Mouse (Mus musculus) limb, embryonic 10.5 days (tissue): ENCODE data around the gene Tmem132d. TPM values are rescaled to one million over a fixed set of nuclear protein-coding genes. Genes with fewer than 3 reads are reported as not detected.
A peak's percentile ranks its signal among the peaks of the same experiment; 100 is the strongest.

ENCODE experiments used
- DNase-seq: peaks from one replicate; pipeline ENCODE4 v3.0.0-alpha.2; 2017; ENCODE audit warnings: low spot score
- H3K27ac ChIP-seq: fragments of 300-500 bp; sonication (generic); 2 replicates; pipeline ENCODE4 v1.5.1; 2016; ENCODE audit warnings: mild to moderate bottlenecking
- H3K27me3 ChIP-seq: fragments of 300-500 bp; sonication (generic); 2 replicates; pipeline ENCODE4 v1.6.1; 2016; ENCODE audit warnings: low read depth, mild to moderate bottlenecking; ENCODE audit not compliant: poor library complexity, severe bottlenecking
- H3K36me3 ChIP-seq: fragments of 300-500 bp; sonication (generic); 2 replicates; pipeline ENCODE4 v1.6.1; 2016; ENCODE audit warnings: mild to moderate bottlenecking, moderate library complexity
- H3K4me1 ChIP-seq: fragments of 300-500 bp; sonication (generic); 2 replicates; pipeline ENCODE4 v1.6.1; 2016
- H3K4me3 ChIP-seq: fragments of 300-500 bp; sonication (generic); 2 replicates; pipeline ENCODE4 v1.5.1; 2016; ENCODE audit warnings: mild to moderate bottlenecking, moderate library complexity
- H3K9me3 ChIP-seq: fragments of 300-500 bp; sonication (generic); replicated peaks from 2 replicates; pipeline ENCODE4 v1.6.1; 2016; ENCODE audit warnings: mild to moderate bottlenecking
- WGBS: fragments of 180-500 bp; shearing (Covaris S2); methylation state at CpG from one replicate; pipeline ENCODE4 v1.1.7; 2016; 5-methylcytosine and 5-hydroxymethylcytosine counted together
- polyA plus RNA-seq: library from polyadenylated mRNA; unstranded; fragments of >200 nt; fragmentation: Nextera tagmentation; extraction: Ambion mirVana; gene quantifications from 2 replicates; pipeline ENCODE4 v1.2.1, GENCODE M21; 2016

Tmem132d gene
- polyA plus RNA-seq, 1 experiment from 2014 or later, result 1.2 TPM

- no peaks in the 10 kb centered on the region for H3K27me3 ChIP-seq
- H3K9me3 ChIP-seq, result no peaks in the 10 kb centered on the region
- no peak for DNase-seq
- no peak overlapping the region for H3K4me3 ChIP-seq
- H3K27ac ChIP-seq, result no peak overlapping the region
- H3K4me1 ChIP-seq, result peaks cover 2% of the 10 kb centered on the region
- WGBS, result 95% methylated on average over 6 of the region's 6 CpGs
- H3K36me3 ChIP-seq, result no peaks in the 10 kb centered on the region
Measured at GRCm38 (mm10) chr5:128267366-128267765, 165.5 kb downstream of the Tmem132d start.

- peaks cover 28% of the 10 kb centered on the region for H3K4me1 ChIP-seq
- H3K36me3 ChIP-seq, result no peaks in the 10 kb centered on the region
- no peaks in the 10 kb centered on the region for H3K9me3 ChIP-seq
- 16% methylated on average over 4 of the region's 4 CpGs for WGBS
- H3K27ac ChIP-seq, result 0 out of 2 replicates have a peak overlapping the region, but pooled peaks have one; percentile 33
- peak; percentile 75 for DNase-seq
- no peaks in the 10 kb centered on the region for H3K27me3 ChIP-seq
- H3K4me3 ChIP-seq, result no peak overlapping the region
Measured at GRCm38 (mm10) chr5:128244219-128244618, 188.7 kb downstream of the Tmem132d start.

- DNase-seq, result peak; percentile 52
- Histone ChIP-seq H3K27me3 (no peaks in the 10 kb centered on the region), H3K4me1 (peaks cover 29% of the 10 kb centered on the region), H3K9me3 (no peaks in the 10 kb centered on the region), H3K4me3 (no peak overlapping the region), H3K36me3 (no peaks in the 10 kb centered on the region), H3K27ac (peak overlapping the region; percentile 60)
- WGBS, result 47% methylated on average over 9 of the region's 9 CpGs
Measured at GRCm38 (mm10) chr5:128236638-128237335, 196.1 kb downstream of the Tmem132d start.

GRCm38 (mm10) chr5:128235611-128236010, 197.3 kb downstream of the Tmem132d start:
- 85% methylated on average over 1 of the region's 1 CpGs for WGBS

GRCm38 (mm10) chr5:128233101-128233500, 199.8 kb downstream of the Tmem132d start:
- no peak for DNase-seq
- Histone ChIP-seq H3K9me3 (no peaks in the 10 kb centered on the region), H3K4me1 (peaks cover 23% of the 10 kb centered on the region), H3K27me3 (no peaks in the 10 kb centered on the region), H3K27ac (no peak overlapping the region; the same call in 1 of the 2 replicates), H3K4me3 (no peak overlapping the region), H3K36me3 (no peaks in the 10 kb centered on the region)

More at GRCm38 (mm10) chr5:128235611-128236010, 197.3 kb downstream of the Tmem132d start:
- Histone ChIP-seq H3K27me3 (no peaks in the 10 kb centered on the region), H3K9me3 (no peaks in the 10 kb centered on the region), H3K4me3 (no peak overlapping the region), H3K36me3 (no peaks in the 10 kb centered on the region), H3K4me1 (peaks cover 29% of the 10 kb centered on the region), H3K27ac (peak overlapping the region; percentile 60; the same call in 1 of the 2 replicates)
- no peak for DNase-seq

GRCm38 (mm10) chr5:128218281-128218680, 214.6 kb downstream of the Tmem132d start:
- H3K36me3 ChIP-seq, result no peaks in the 10 kb centered on the region
- H3K27me3 ChIP-seq, result no peaks in the 10 kb centered on the region
- no peak overlapping the region for H3K27ac ChIP-seq
- no peaks in the 10 kb centered on the region for H3K4me1 ChIP-seq
- no peak overlapping the region for H3K4me3 ChIP-seq
- no peaks in the 10 kb centered on the region for H3K9me3 ChIP-seq
- DNase-seq, result no peak

- no peak for DNase-seq
- H3K36me3 ChIP-seq, result no peaks in the 10 kb centered on the region
- 0 out of 2 replicates have a peak, but pooled peaks cover 2% of the 10 kb centered on the region for H3K4me1 ChIP-seq
- H3K27ac ChIP-seq, result no peak overlapping the region
- no peak overlapping the region for H3K4me3 ChIP-seq
- H3K9me3 ChIP-seq, result no peaks in the 10 kb centered on the region
- WGBS, result 91% methylated on average over 5 of the region's 5 CpGs
- no peaks in the 10 kb centered on the region for H3K27me3 ChIP-seq
Measured at GRCm38 (mm10) chr5:128211125-128211524, 221.8 kb downstream of the Tmem132d start.

- DNase-seq, result no peak
- Histone ChIP-seq H3K4me3 (no peak overlapping the region), H3K27ac (no peak overlapping the region), H3K4me1 (peaks cover 17% of the 10 kb centered on the region), H3K27me3 (no peaks in the 10 kb centered on the region), H3K36me3 (no peaks in the 10 kb centered on the region), H3K9me3 (no peaks in the 10 kb centered on the region)
- WGBS, result 53% methylated on average over 2 of the region's 2 CpGs
Measured at GRCm38 (mm10) chr5:128205716-128206115, 227.2 kb downstream of the Tmem132d start.

- Histone ChIP-seq H3K27ac (no peak overlapping the region; the same call in 1 of the 2 replicates), H3K27me3 (no peaks in the 10 kb centered on the region), H3K4me1 (peaks cover 17% of the 10 kb centered on the region), H3K4me3 (no peak overlapping the region), H3K9me3 (no peaks in the 10 kb centered on the region), H3K36me3 (no peaks in the 10 kb centered on the region)
- DNase-seq, result no peak
- WGBS, result 87% methylated on average over 17 of the region's 17 CpGs
Measured at GRCm38 (mm10) chr5:128204685-128205320, 228.1 kb downstream of the Tmem132d start.

- H3K4me3 ChIP-seq, result no peak overlapping the region
- H3K9me3 ChIP-seq, result no peaks in the 10 kb centered on the region
- H3K27me3 ChIP-seq, result no peaks in the 10 kb centered on the region
- peak overlapping the region; percentile 17; the same call in 1 of the 2 replicates for H3K27ac ChIP-seq
- no peaks in the 10 kb centered on the region for H3K36me3 ChIP-seq
- no peak for DNase-seq
- H3K4me1 ChIP-seq, result peaks cover 17% of the 10 kb centered on the region
- WGBS, result 58% methylated on average over 9 of the region's 9 CpGs
Measured at GRCm38 (mm10) chr5:128203879-128204581, 228.8 kb downstream of the Tmem132d start.

- no peaks in the 10 kb centered on the region for H3K36me3 ChIP-seq
- H3K4me3 ChIP-seq, result no peak overlapping the region
- DNase-seq, result no peak
- H3K27me3 ChIP-seq, result no peaks in the 10 kb centered on the region
- H3K9me3 ChIP-seq, result no peaks in the 10 kb centered on the region
- WGBS, result 88% methylated on average over 4 of the region's 4 CpGs
- H3K4me1 ChIP-seq, result peaks cover 29% of the 10 kb centered on the region
- H3K27ac ChIP-seq, result no peak overlapping the region
Measured at GRCm38 (mm10) chr5:128194106-128194505, 238.8 kb downstream of the Tmem132d start.

GRCm38 (mm10) chr5:128192485-128193055, 240.3 kb downstream of the Tmem132d start:
- Histone ChIP-seq H3K4me1 (peaks cover 29% of the 10 kb centered on the region), H3K36me3 (no peaks in the 10 kb centered on the region), H3K9me3 (no peaks in the 10 kb centered on the region), H3K4me3 (no peak overlapping the region), H3K27me3 (no peaks in the 10 kb centered on the region), H3K27ac (no peak overlapping the region)
- DNase-seq, result no peak
- 77% methylated on average over 6 of the region's 6 CpGs for WGBS

- 87% methylated on average over 9 of the region's 9 CpGs for WGBS
- H3K4me3 ChIP-seq, result no peak overlapping the region
- no peak overlapping the region for H3K27ac ChIP-seq
- peaks cover 29% of the 10 kb centered on the region for H3K4me1 ChIP-seq
- H3K36me3 ChIP-seq, result no peaks in the 10 kb centered on the region
- no peaks in the 10 kb centered on the region for H3K9me3 ChIP-seq
- H3K27me3 ChIP-seq, result no peaks in the 10 kb centered on the region
- DNase-seq, result no peak
Measured at GRCm38 (mm10) chr5:128191710-128192109, 241.2 kb downstream of the Tmem132d start.
